18 mouse cellular contexts compared by ENCODE assay signal in genomic region chr9:8710052-8710739, GRCm38 (mm10).
DNase-seq lines count a peak whose midpoint lies in the region; ATAC-seq and TF ChIP-seq lines count a peak whose summit lies in the region.
"Had no signal": no experiment of that assay in that cellular context is flagged by ENCODE, and none has a peak within 500 bp of the region (broad histone marks: within the 10 kb centered on the region; RNA-seq: fewer than 3 reads in every experiment).

No protein-coding gene starts in this region.

- no peaks in the 10 kb centered on the region; the same call in 1 of the 2 replicates for H3K4me1 ChIP-seq in liver, adult 2 months (ENCODE audit: control insufficient read depth, insufficient read depth, low read length)
- H3K4me1 ChIP-seq in liver, embryonic 12.5 days: no peaks in the 10 kb centered on the region
- H3K4me1 ChIP-seq in lung, postnatal 0 days (ENCODE audit: insufficient read depth, low read depth, low read length): no peaks in the 10 kb centered on the region
- H3K4me1 ChIP-seq in lung, adult 2 months (ENCODE audit: control insufficient read depth, insufficient read depth, low read length): no peaks in the 10 kb centered on the region
- H3K4me1 ChIP-seq in midbrain, embryonic 15.5 days: no peaks in the 10 kb centered on the region
- H3K4me1 ChIP-seq: embryonic facial prominence, embryonic 10.5 days; forebrain, embryonic 13.5 days; heart, embryonic 12.5 days; hindbrain, embryonic 10.5 days had no signal

- no peak overlapping the region for H3K9ac ChIP-seq in liver, adult 2 months (ENCODE audit: low read depth, low read length)
- no peak overlapping the region for H3K9ac ChIP-seq in liver, embryonic 12.5 days
- H3K9ac ChIP-seq in lung, postnatal 0 days (replicated peaks; ENCODE audit: low read depth): no peak overlapping the region
- H3K9ac ChIP-seq in midbrain, embryonic 15.5 days: no peak overlapping the region
- H3K9ac ChIP-seq: forebrain, embryonic 13.5 days; heart, embryonic 12.5 days had no signal

- H3K4me2 ChIP-seq in liver, embryonic 12.5 days: no peak overlapping the region
- no peak overlapping the region for H3K4me2 ChIP-seq in lung, postnatal 0 days (replicated peaks; ENCODE audit: low read depth, low read length)
- H3K4me2 ChIP-seq in midbrain, embryonic 15.5 days: no peak overlapping the region
- H3K4me2 ChIP-seq: forebrain, embryonic 13.5 days; heart, embryonic 12.5 days had no signal

- no peaks in the 10 kb centered on the region for H3K79me2 ChIP-seq in liver, adult 2 months (ENCODE audit: control insufficient read depth, insufficient read depth, low read length)

- H3K4me3 ChIP-seq in liver, adult 2 months (ENCODE audit: insufficient read depth, low read depth, low read length): no peak overlapping the region
- no peak overlapping the region for H3K4me3 ChIP-seq in liver, embryonic 12.5 days
- H3K4me3 ChIP-seq in lung, postnatal 0 days (ENCODE audit: low read depth, low read length): no peak overlapping the region
- H3K4me3 ChIP-seq in lung, adult 2 months (replicated peaks; ENCODE audit: extremely low read depth, low read depth, low read length): no peak overlapping the region
- no peak overlapping the region for H3K4me3 ChIP-seq in midbrain, embryonic 15.5 days
- H3K4me3 ChIP-seq: embryonic facial prominence, embryonic 10.5 days; forebrain, embryonic 13.5 days; gastrocnemius, adult 2 months; heart, embryonic 12.5 days; hindbrain, embryonic 10.5 days had no signal

- DNase-seq in liver, adult 2 months (ENCODE audit: extremely low read depth, low read depth, low spot score): peak; percentile 16
- peak; percentile 18 for DNase-seq in lung, postnatal 0 days (ENCODE audit: low spot score)
- no peak for DNase-seq in lung, adult 2 months
- DNase-seq in thymus, postnatal 10 days (ENCODE audit: low spot score in 2 of 2): no peak
- DNase-seq: adrenal gland, adult 2 months; adrenal gland, postnatal 25 days; cerebellum, adult 18-20 months; cerebellum, adult 9-11 months; gastrocnemius, adult 2 months; gastrocnemius, postnatal 25 days had no signal

- no peaks in the 10 kb centered on the region for H3K36me3 ChIP-seq in liver, adult 2 months (ENCODE audit: control insufficient read depth, insufficient read depth, low read length)
- H3K36me3 ChIP-seq in liver, embryonic 12.5 days: no peaks in the 10 kb centered on the region
- no peaks in the 10 kb centered on the region for H3K36me3 ChIP-seq in lung, postnatal 0 days (ENCODE audit: insufficient read depth, low read length)
- H3K36me3 ChIP-seq in midbrain, embryonic 15.5 days (replicated peaks): no peaks in the 10 kb centered on the region
- H3K36me3 ChIP-seq: embryonic facial prominence, embryonic 10.5 days; heart, embryonic 12.5 days; hindbrain, embryonic 10.5 days had no signal

- no peaks in the 10 kb centered on the region for H3K9me3 ChIP-seq in liver, embryonic 12.5 days (replicated peaks)
- no peaks in the 10 kb centered on the region for H3K9me3 ChIP-seq in lung, postnatal 0 days (ENCODE audit: low read length)
- no peaks in the 10 kb centered on the region for H3K9me3 ChIP-seq in midbrain, embryonic 15.5 days
- H3K9me3 ChIP-seq: embryonic facial prominence, embryonic 10.5 days; forebrain, embryonic 13.5 days; heart, embryonic 12.5 days; hindbrain, embryonic 10.5 days had no signal

- ATAC-seq in liver, embryonic 12.5 days: no peak
- peak; percentile 55; the same call in 1 of the 2 replicates for ATAC-seq in lung, postnatal 0 days
- 0 out of 2 replicates have a peak, but pooled peaks have one; percentile 41 for ATAC-seq in megakaryocyte-erythroid progenitor cell, adult 5-6 weeks (replicated peaks; ENCODE audit: low FRiP score, low TSS enrichment, poor library complexity, severe bottlenecking)
- ATAC-seq in midbrain, embryonic 15.5 days (replicated peaks): no peak
- ATAC-seq: forebrain, embryonic 13.5 days had no signal

- no peak overlapping the region for H3K27ac ChIP-seq in liver, adult 2 months (replicated peaks; ENCODE audit: insufficient read depth, low read depth, low read length)
- no peak overlapping the region for H3K27ac ChIP-seq in liver, embryonic 12.5 days
- no peak overlapping the region for H3K27ac ChIP-seq in lung, postnatal 0 days (ENCODE audit: low read length)
- no peak overlapping the region for H3K27ac ChIP-seq in midbrain, embryonic 15.5 days
- H3K27ac ChIP-seq: embryonic facial prominence, embryonic 10.5 days; forebrain, embryonic 13.5 days; gastrocnemius, adult 2 months; hindbrain, embryonic 10.5 days had no signal

- H3K27me3 ChIP-seq in liver, adult 2 months (ENCODE audit: control insufficient read depth, insufficient read depth, low read length): no peaks in the 10 kb centered on the region
- no peaks in the 10 kb centered on the region for H3K27me3 ChIP-seq in liver, embryonic 12.5 days (replicated peaks)
- H3K27me3 ChIP-seq in lung, postnatal 0 days (replicated peaks; ENCODE audit: insufficient read depth, low read length): no peaks in the 10 kb centered on the region
- H3K27me3 ChIP-seq in midbrain, embryonic 15.5 days (replicated peaks): no peaks in the 10 kb centered on the region
- H3K27me3 ChIP-seq: CH12.LX; forebrain, embryonic 13.5 days; heart, embryonic 12.5 days had no signal

- TF ChIP-seq EP300 in lung, postnatal 0 days (IDR thresholded peaks at IDR 0.05): 0 out of 2 replicates have a peak, but pooled peaks have one; percentile 19

- no peak for TF ChIP-seq POLR2A in liver, adult 2 months (IDR thresholded peaks at IDR 0.05; ENCODE audit: extremely low read depth, insufficient read depth, low read length)
- TF ChIP-seq POLR2A in lung, adult 2 months (IDR thresholded peaks at IDR 0.05; ENCODE audit: borderline replicate concordance, extremely low read depth, low read depth, low read length): no peak

- 32% methylated on average over 3 of the region's 3 CpGs for WGBS in liver, adult 2 months
- WGBS in liver, embryonic 12.5 days (ENCODE audit: insufficient replicate concordance): 45% methylated on average over 3 of the region's 3 CpGs
- 24% methylated on average over 3 of the region's 3 CpGs for WGBS in lung, postnatal 0 days
- WGBS in lung, adult 2 months: 32% methylated on average over 3 of the region's 3 CpGs
- WGBS in midbrain, embryonic 15.5 days: 86% methylated on average over 3 of the region's 3 CpGs

- TF ChIP-seq CTCF in liver, adult 2 months (IDR thresholded peaks at IDR 0.05; ENCODE audit: low read depth, low read length): no peak
- TF ChIP-seq CTCF in lung, postnatal 0 days (IDR thresholded peaks at IDR 0.05): no peak
- TF ChIP-seq CTCF in lung, adult 2 months (IDR thresholded peaks at IDR 0.05; ENCODE audit: insufficient read depth, low read length): no peak

Comparison
In these comparisons a context has a peak if more than half of its experiments do, and no peak if none do; other contexts are left out.
1. DNase-seq: peak in liver, adult 2 months (single experiment) and lung, postnatal 0 days (single experiment); none in lung, adult 2 months (single experiment) and thymus, postnatal 10 days (0 of 2).
2. ATAC-seq: peak in lung, postnatal 0 days (single experiment) and megakaryocyte-erythroid progenitor cell, adult 5-6 weeks (single experiment); none in liver, embryonic 12.5 days (single experiment) and midbrain, embryonic 15.5 days (single experiment).